Mouse (Mus musculus) embryo, embryonic 10.5 days (tissue): ENCODE results near the gene Oxld1.

Experiments used
- DNase-seq: peaks from one replicate; pipeline ENCODE4 v3.0.0-alpha.2; 2015; ENCODE audit warnings: low spot score

The Oxld1 gene

GRCm38 (mm10) chr11:120483448-120483934 lies 25.6 kb upstream of the Oxld1 start:
- no peak for DNase-seq

GRCm38 (mm10) chr11:120472052-120472451 lies 14.2 kb upstream of the Oxld1 start:
- DNase-seq: no peak

- DNase-seq: no peak
These were observed 9.8 kb upstream of the Oxld1 start for GRCm38 (mm10) chr11:120467736-120468092.

- DNase-seq: peak; percentile 99
These were observed 9.3 kb upstream of the Oxld1 start, which contains the start of gene Arl16 for GRCm38 (mm10) chr11:120467051-120467735. Gene Arl16, minus strand, starts transcription at chr11:120467607.

- DNase-seq: no peak
These were observed 7.7 kb upstream of the Oxld1 start for GRCm38 (mm10) chr11:120465521-120465920.

- DNase-seq: no peak
These were observed 6.5 kb upstream of the Oxld1 start for GRCm38 (mm10) chr11:120464365-120464764.

- no peak for DNase-seq
These were observed 5.7 kb upstream of the Oxld1 start for GRCm38 (mm10) chr11:120463536-120463935.

GRCm38 (mm10) chr11:120458847-120459597 lies 1.2 kb upstream of the Oxld1 start:
- no peak for DNase-seq

- DNase-seq: no peak
These were observed 498 bp downstream of the Oxld1 start for GRCm38 (mm10) chr11:120457370-120457769.

- no peak for DNase-seq
These were observed 2.5 kb downstream of the Oxld1 start for GRCm38 (mm10) chr11:120455413-120455812.

- DNase-seq: no peak
These were observed 2.9 kb downstream of the Oxld1 start for GRCm38 (mm10) chr11:120454965-120455364.

- DNase-seq: no peak
These were observed 4.6 kb downstream of the Oxld1 start, which contains the start of gene Pde6g for GRCm38 (mm10) chr11:120453306-120453705. Gene Pde6g, minus strand, starts transcription at chr11:120453500.

GRCm38 (mm10) chr11:120452246-120452645 lies 5.6 kb downstream of the Oxld1 start:
- DNase-seq: no peak

- DNase-seq: no peak
These were observed 10.7 kb downstream of the Oxld1 start for GRCm38 (mm10) chr11:120447179-120447578.

GRCm38 (mm10) chr11:120445475-120445874 lies 12.4 kb downstream of the Oxld1 start:
- DNase-seq: no peak

- no peak for DNase-seq
These were observed 13.8 kb downstream of the Oxld1 start for GRCm38 (mm10) chr11:120444106-120444505.

GRCm38 (mm10) chr11:120442765-120443280 lies 15.0 kb downstream of the Oxld1 start:
- no peak for DNase-seq

GRCm38 (mm10) chr11:120442344-120442743 lies 15.5 kb downstream of the Oxld1 start, which contains the start of gene Tspan10:
Gene Tspan10, plus strand, starts transcription at chr11:120442644.
- no peak for DNase-seq

GRCm38 (mm10) chr11:120437857-120438385 lies 19.9 kb downstream of the Oxld1 start:
- no peak for DNase-seq

- DNase-seq: peak; percentile 93
These were observed 20.6 kb downstream of the Oxld1 start, which contains the start of gene Nploc4 for GRCm38 (mm10) chr11:120437152-120437856. Gene Nploc4, minus strand, starts transcription at chr11:120437708.

GRCm38 (mm10) chr11:120426727-120427126 lies 31.1 kb downstream of the Oxld1 start:
- no peak for DNase-seq
